In the genomic region with DNA sequence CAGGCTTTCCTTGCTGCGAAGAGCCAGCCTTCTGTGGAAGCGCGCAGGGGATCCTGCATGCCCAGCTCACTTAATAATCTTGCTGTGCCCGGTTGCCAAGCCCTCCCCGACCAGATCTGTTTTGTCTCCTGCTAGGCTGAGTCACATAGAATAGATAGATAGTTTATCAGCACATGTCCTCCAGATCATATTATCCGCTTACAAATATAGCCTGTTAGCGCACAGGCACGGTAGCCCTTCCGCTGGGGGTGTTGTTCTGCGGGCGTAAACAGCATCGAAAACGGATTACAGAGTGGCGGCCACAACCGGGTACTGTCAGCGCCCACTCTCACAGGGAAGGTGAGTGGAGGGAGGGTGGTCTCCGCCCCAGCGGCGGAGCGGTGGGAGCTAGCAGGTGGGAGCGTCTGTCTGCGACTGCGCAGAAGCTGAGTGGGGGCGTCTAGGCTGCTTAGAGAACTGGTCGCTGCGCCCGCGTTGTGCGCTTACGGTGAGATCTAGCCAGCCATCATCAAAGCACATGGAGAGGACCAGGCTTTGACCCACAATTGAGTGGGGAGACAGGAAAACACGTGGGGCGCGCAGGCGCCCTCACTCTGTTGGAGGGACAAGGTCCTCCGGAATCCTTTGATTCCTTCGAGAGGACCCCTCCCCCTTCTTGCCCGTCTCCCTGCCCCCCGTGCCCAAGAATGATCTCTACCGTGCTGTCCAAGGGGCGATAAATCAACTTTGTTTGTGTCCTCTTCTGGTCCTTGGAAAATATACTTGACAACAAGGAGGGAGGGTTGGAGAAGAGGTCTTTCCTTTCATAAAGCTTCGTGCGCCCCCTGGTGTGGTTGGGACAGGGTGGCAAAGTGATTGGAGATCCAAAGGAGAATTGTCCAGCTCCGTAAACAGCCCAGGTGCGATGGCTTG, we compare ENCODE assay signal across 8 mouse cellular contexts. TPM values are rescaled to one million over a fixed set of nuclear protein-coding genes. Genes with fewer than 3 reads are reported as not detected.
A peak's percentile ranks its signal among the peaks of the same experiment; 100 is the strongest.
DNase-seq lines count a peak whose midpoint lies in the region; ATAC-seq and TF ChIP-seq lines count a peak whose summit lies in the region.

No protein-coding gene starts in this region.

- peaks cover 34% of the 10 kb centered on the region for H3K27me3 ChIP-seq in hindbrain, embryonic 12.5 days
- peaks cover 21% of the 10 kb centered on the region for H3K27me3 ChIP-seq in lung, embryonic 16.5 days (ENCODE audit: control insufficient read depth, insufficient read depth, low read depth, low read length)

- no peaks in the 10 kb centered on the region for H3K9me3 ChIP-seq in ES-E14 (ENCODE audit: control insufficient read depth, insufficient read depth, low read depth, low read length)
- no peaks in the 10 kb centered on the region; the same call in 1 of the 2 replicates for H3K9me3 ChIP-seq in hindbrain, embryonic 12.5 days (replicated peaks)
- no peaks in the 10 kb centered on the region for H3K9me3 ChIP-seq in lung, embryonic 16.5 days (ENCODE audit: control insufficient read depth, low read length)

- H3K27ac ChIP-seq in ES-E14 (ENCODE audit: insufficient read depth, low read depth, low read length, poor library complexity, severe bottlenecking): peak overlapping the region; percentile 99
- no peak overlapping the region for H3K27ac ChIP-seq in hindbrain, embryonic 12.5 days
- no peak overlapping the region for H3K27ac ChIP-seq in lung, embryonic 16.5 days (ENCODE audit: low read length)

- H3K4me3 ChIP-seq in ES-E14 (ENCODE audit: insufficient read depth in 1 of 2, low read depth in 1 of 2, low read length in 2 of 2, poor library complexity in 1 of 2, severe bottlenecking in 1 of 2): peak overlapping the region; percentile 69 to 78
- H3K4me3 ChIP-seq in hindbrain, embryonic 12.5 days: peak overlapping the region; percentile 50
- peak overlapping the region; percentile 57 for H3K4me3 ChIP-seq in lung, embryonic 16.5 days (ENCODE audit: low read length)

- no peak for DNase-seq in ES-E14 (ENCODE audit: low read depth, low spot score)
- peak; percentile 86 to 89 for DNase-seq in cerebellum, postnatal 10 days
- DNase-seq in frontal cortex, postnatal 25 days (ENCODE audit: low spot score in 2 of 2): peak; percentile 51 to 64
- DNase-seq in layer of hippocampus, postnatal 10 days (ENCODE audit: low spot score in 2 of 2): peak; percentile 80 to 85
- peak; percentile 57 for DNase-seq in ovary, postnatal 14 days (ENCODE audit: low spot score)
- DNase-seq in thymus, postnatal 25 days: peak; percentile 81

- peaks cover 20 to 30% of the 10 kb centered on the region in 2 experiments; a peak in 3 of 4 replicates for H3K4me1 ChIP-seq in ES-E14 (ENCODE audit: control insufficient read depth in 2 of 2, insufficient read depth in 2 of 2, low read length in 2 of 2, poor library complexity in 1 of 2)
- 0 out of 2 replicates have a peak, but pooled peaks cover 2% of the 10 kb centered on the region for H3K4me1 ChIP-seq in hindbrain, embryonic 12.5 days
- H3K4me1 ChIP-seq in lung, embryonic 16.5 days (replicated peaks; ENCODE audit: control insufficient read depth, insufficient read depth, low read length): no peaks in the 10 kb centered on the region

- peak overlapping the region; percentile 79 for H3K9ac ChIP-seq in ES-E14 (ENCODE audit: insufficient read depth, low read depth, low read length, poor library complexity, severe bottlenecking)
- H3K9ac ChIP-seq in hindbrain, embryonic 12.5 days: peak overlapping the region; percentile 46
- peak overlapping the region; percentile 61 for H3K9ac ChIP-seq in lung, embryonic 16.5 days (ENCODE audit: low read length)

- H3K36me3 ChIP-seq in ES-E14 (ENCODE audit: control insufficient read depth, insufficient read depth, low read length, poor library complexity, severe bottlenecking): peaks cover 3% of the 10 kb centered on the region; the same call in 1 of the 2 replicates
- H3K36me3 ChIP-seq in hindbrain, embryonic 12.5 days: no peaks in the 10 kb centered on the region
- no peaks in the 10 kb centered on the region for H3K36me3 ChIP-seq in lung, embryonic 16.5 days (ENCODE audit: control insufficient read depth, insufficient read depth, low read length)

- in situ Hi-C loops in ES-E14 (cut with MboI; ENCODE audit: low sequenced_read_pairs in 2 of 2, unreplicated experiment in 2 of 2): no loop called here

- 1% methylated on average over 44 of the region's 44 CpGs for WGBS in hindbrain, embryonic 12.5 days
- WGBS in lung, embryonic 16.5 days: 1% methylated on average over 44 of the region's 44 CpGs

- H3K4me2 ChIP-seq in hindbrain, embryonic 12.5 days (replicated peaks): peak overlapping the region; percentile 95
- peak overlapping the region; percentile 96 for H3K4me2 ChIP-seq in lung, embryonic 16.5 days (ENCODE audit: low read depth, low read length)

- ATAC-seq in hindbrain, embryonic 12.5 days (ENCODE audit: low FRiP score): peak; percentile 71
- ATAC-seq in lung, embryonic 16.5 days (ENCODE audit: low read depth): peak; percentile 71

TF ChIP-seq in ES-E14, 5 proteins besides CTCF, POLR2A, EP300 and RAD21:
- TF ChIP-seq MAFK (IDR thresholded peaks at IDR 0.05; ENCODE audit: insufficient read depth, low read depth, low read length) (no peak), ZNF384 (IDR thresholded peaks at IDR 0.05; ENCODE audit: low read depth, low read length) (peak; percentile 3; the same call in 1 of the 2 replicates), CHD2 (IDR thresholded peaks at IDR 0.05; ENCODE audit: low read depth, low read length) (no peak), ZC3H11A (IDR thresholded peaks at IDR 0.05; ENCODE audit: borderline replicate concordance, low read depth, low read length) (no peak), HCFC1 (IDR thresholded peaks at IDR 0.05; ENCODE audit: borderline replicate concordance, insufficient read depth, low read length) (peak; percentile 14; the same call in 1 of the 2 replicates)

RNA-seq across cellular contexts. Expression of gene Lrrc2, which starts 2.5 kb away (rescaled TPM):
- total RNA-seq in ES-E14 (2012; rRNA removed): 20.2 and 20.8 TPM in 2 replicates
- 0.09 and 0.12 TPM in 2 replicates for polyA plus RNA-seq in hindbrain, embryonic 12.5 days (2016; fragmentation: Nextera tagmentation; extraction: Ambion mirVana)
- total RNA-seq in layer of hippocampus, postnatal 10 days (2021): 1 to 10 TPM; 1.6 to 1.7 TPM
- polyA plus RNA-seq in lung, embryonic 16.5 days (2015; fragmentation: Nextera tagmentation; extraction: Ambion mirVana): 0.83 and 1.1 TPM in 2 replicates

RNA-seq across cellular contexts. Expression of gene Tdgf1, which starts 7.8 kb away (rescaled TPM):
- 904 and 1,760 TPM in 2 replicates for total RNA-seq in ES-E14 (2012; rRNA removed)
- polyA plus RNA-seq in hindbrain, embryonic 12.5 days (2016; fragmentation: Nextera tagmentation; extraction: Ambion mirVana): not detected in 2 replicates
- total RNA-seq in layer of hippocampus, postnatal 10 days (2021): not detected
- polyA plus RNA-seq in lung, embryonic 16.5 days (2015; fragmentation: Nextera tagmentation; extraction: Ambion mirVana): not detected in 2 replicates

RNA-seq across cellular contexts. Expression of gene Rtp3, which starts 36.6 kb away (rescaled TPM):
- 0.62 and 1.1 TPM in 2 replicates for total RNA-seq in ES-E14 (2012; rRNA removed)
- polyA plus RNA-seq in hindbrain, embryonic 12.5 days (2016; fragmentation: Nextera tagmentation; extraction: Ambion mirVana): not detected in 2 replicates
- total RNA-seq in layer of hippocampus, postnatal 10 days (2021): under 1 TPM in 1 of 2 experiments, not detected in 1; 0.21 TPM
- 1.4 and 1.9 TPM in 2 replicates for polyA plus RNA-seq in lung, embryonic 16.5 days (2015; fragmentation: Nextera tagmentation; extraction: Ambion mirVana)

RNA-seq across cellular contexts. Expression of gene Fam240a, which starts 37.1 kb away (rescaled TPM):
- 1.0 TPM in 1 of 2 replicates, not detected in the other for total RNA-seq in ES-E14 (2012; rRNA removed)
- polyA plus RNA-seq in hindbrain, embryonic 12.5 days (2016; fragmentation: Nextera tagmentation; extraction: Ambion mirVana): not detected in 2 replicates
- not detected for total RNA-seq in layer of hippocampus, postnatal 10 days (2021)
- polyA plus RNA-seq in lung, embryonic 16.5 days (2015; fragmentation: Nextera tagmentation; extraction: Ambion mirVana): not detected in 2 replicates

Comparison
In these comparisons a context has a peak if more than half of its experiments do, and no peak if none do; other contexts are left out.
1. RNA of gene Tdgf1, which starts 7.8 kb away (total RNA-seq): 904 to 1,760 TPM in ES-E14; not detected in layer of hippocampus, postnatal 10 days; every median in the first group is over 100 times any median in the second.
2. Peak in every context shown above with its lines, with median percentiles within 50 percentile points of each other: H3K4me3 ChIP-seq and H3K9ac ChIP-seq.